Mouse (Mus musculus) cerebellum, adult 9-10 months (tissue): ENCODE results near the gene Rd3l.
"Not testable (repeated sequence)": the region's sequence is repeated elsewhere in the genome, so short reads cannot be mapped to it uniquely, and the experiment has no call there.

Experiments
- DNase-seq: peaks from one replicate; pipeline ENCODE4 v3.0.0; 2022

The Rd3l gene

GRCm38 (mm10) chr12:111963339-111963738 lies 17.8 kb downstream of the Rd3l start:
- no peak for DNase-seq

- DNase-seq, result peak; percentile 83
Measured at GRCm38 (mm10) chr12:111958101-111958865, 22.8 kb downstream of the Rd3l start.

DNA sequence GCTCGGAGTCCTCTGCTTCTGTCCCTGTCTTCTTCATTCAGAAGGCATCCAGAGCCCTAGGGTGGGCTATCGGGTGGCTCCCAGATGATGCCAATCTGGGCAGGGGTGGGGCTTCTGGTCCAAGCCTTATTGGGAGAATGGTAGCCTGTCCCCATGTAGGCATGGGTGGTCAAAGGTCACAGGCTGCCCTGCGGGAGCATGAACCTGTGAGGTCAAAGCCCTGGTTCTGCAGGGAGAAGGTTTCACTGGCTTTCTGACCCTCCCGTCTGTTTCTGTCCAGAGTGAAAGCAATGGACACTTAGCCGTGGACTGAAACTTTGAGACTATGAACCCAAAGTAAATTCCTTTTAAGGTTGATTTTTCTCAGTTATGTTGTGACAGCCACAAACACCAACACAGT lies 24.9 kb downstream of the Rd3l start:
- DNase-seq, result no peak

DNA sequence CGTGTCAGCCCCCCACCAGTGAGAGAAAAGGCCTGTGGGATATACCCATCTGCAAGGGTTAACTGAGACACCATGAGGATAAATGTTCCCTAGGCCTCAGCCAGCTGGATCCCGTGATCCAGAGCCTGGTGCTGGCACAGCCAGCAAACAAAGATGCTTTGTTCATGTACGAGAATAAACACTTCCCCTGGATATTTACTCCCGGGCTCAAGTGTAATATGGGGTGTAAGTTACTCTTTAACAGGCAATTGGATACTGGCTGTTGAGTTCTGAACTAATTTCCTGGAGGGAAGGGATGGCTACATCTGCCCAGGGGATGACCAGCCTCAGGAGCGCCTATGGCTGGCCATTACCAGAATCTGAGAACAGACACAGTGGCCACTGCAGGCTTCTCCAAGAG lies 29.4 kb downstream of the Rd3l start:
- no peak for DNase-seq

DNA sequence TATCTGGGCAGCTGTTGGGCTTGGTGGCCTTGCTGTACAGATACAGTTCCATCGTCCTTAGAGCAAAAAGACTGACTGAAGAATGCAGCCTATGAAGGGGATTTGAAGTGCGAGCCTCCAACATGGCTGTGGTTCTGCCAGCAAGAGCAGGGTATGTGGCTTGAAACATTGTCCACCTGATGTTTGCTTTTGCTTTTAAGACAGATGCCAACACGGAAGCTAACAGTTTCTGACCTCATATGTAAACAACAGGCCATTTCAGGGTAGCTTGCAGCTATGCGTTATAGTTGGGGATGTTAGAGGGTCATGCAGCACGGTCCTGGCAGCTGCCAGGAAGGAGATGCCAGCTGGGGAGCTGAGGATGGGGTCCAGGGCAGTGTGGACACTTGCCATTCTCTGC lies 30.6 kb downstream of the Rd3l start:
- DNase-seq, result no peak

DNA sequence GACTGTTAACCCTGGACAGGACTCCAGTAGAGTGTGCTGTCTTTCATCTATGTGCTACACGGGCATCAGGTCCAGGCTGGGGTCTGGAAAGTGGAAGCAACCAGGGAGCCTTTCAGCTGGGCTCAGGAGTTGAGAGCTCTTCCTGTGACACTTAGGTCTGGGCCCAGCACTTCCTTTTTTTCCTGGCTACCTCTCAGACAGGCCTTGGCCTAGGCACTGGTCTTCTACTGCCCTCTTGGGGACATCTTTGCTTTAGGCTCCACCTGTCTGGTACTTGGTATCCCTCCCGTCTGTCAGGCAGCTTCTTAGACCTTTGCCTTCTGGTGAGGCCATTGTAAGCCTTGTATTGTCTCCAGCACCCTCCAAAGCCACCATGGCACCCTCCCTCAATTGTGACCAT lies 34.4 kb downstream of the Rd3l start:
- DNase-seq, result peak; percentile 80

DNA sequence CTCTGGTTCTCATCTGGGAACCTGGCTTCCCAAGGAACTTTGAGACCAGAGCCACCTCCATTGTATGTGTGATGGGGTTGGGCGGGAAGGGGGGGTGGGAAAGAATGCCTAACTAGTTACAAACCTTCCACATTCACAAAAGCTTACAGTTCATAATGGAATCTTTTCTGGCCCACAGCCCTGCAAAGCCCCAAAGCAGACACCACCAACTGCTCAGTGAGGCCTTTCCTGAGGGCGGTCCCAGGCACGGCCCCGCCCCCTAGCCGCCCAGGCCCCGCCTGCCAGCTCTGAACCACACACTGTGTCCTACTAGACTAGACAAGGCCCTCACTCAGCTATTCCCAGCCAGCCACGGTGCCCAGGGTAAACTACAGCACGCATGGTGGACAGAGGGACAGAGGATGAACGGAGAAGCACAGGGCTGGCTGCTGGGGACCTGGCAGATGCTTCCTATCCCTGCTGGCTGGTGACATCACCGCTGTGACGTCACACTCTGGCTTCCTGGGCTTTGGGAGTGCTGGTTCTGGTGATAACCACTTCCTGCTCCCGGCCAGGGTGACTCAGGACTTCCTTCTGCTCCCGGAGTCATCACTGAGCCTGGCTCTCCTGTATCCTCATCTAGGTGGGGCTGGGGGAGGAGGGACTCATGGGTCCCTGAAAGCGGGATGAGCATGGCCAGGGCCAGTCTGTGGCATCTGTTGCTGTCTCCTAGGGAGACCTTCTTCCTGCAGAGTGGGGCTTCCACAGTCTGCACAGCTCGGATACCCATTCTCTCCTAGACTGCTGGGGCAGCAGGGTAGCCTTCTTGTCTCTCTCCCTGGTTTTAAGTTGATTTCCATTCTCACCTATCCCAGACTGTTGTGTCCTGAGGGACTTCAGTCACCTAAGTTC lies 35.1 kb downstream of the Rd3l start:
- DNase-seq, result not testable (repeated sequence)

GRCm38 (mm10) chr12:111945115-111945514 lies 36.0 kb downstream of the Rd3l start:
- no peak for DNase-seq

DNA sequence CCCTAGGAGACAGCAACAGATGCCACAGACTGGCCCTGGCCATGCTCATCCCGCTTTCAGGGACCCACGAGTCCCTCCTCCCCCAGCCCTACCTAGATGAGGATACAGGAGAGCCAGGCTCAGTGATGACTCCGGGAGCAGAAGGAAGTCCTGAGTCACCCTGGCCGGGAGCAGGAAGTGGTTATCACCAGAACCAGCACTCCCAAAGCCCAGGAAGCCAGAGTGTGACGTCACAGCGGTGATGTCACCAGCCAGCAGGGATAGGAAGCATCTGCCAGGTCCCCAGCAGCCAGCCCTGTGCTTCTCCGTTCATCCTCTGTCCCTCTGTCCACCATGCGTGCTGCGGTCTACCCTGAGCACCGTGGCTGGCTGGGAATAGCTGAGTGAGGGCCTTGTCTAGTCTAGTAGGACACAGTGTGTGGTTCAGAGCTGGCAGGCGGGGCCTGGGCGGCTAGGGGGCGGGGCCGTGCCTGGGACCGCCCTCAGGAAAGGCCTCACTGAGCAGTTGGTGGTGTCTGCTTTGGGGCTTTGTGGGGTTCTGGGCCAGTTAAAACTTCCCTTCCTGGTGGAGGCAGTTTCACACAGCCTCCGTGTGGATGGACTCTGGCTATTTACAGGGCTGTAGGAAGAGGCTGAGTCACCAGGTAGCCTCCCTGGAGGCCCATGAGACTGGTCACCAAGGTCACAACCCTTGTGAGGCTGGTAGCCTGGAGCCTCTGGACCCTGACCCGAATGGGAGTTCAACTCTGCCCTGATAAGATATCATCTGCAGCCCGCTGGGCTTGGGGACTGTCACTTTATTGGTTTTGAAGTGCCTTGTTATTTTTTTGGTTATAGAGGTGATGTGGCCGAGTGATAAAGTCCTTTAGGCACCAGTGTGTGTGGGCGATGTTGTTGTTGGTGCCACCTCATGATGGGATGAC lies 36.8 kb downstream of the Rd3l start:
- not testable (repeated sequence) for DNase-seq

GRCm38 (mm10) chr12:111943421-111944064 lies 37.6 kb downstream of the Rd3l start:
- no peak for DNase-seq

DNA sequence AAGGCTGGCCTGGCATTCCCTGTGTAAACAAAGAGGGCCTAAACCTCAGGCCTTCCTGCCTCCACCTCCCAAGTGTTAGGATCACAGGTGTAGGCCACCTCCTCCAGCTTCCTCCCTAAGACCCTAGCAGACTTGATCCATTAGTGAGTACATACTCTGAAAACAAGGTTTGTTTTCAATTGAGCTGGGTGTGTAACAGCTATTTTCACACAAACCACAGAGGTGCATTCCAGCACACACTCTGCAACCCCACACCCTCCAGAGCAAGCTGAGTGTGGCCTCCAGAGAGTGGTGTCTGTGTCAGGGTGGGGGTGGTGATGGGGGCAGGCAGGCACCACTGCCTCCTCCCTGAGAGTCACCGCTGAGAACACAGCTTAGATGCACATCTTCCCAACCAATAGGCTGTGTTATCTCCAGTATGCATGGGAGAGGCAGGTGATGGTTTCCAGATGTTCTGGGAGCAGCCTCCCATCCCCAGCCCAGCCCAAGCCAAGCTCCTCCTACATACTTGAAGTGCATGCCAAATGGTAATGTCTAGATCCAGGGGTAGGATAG lies 42.4 kb downstream of the Rd3l start:
- DNase-seq, result no peak

GRCm38 (mm10) chr12:111936706-111937550 lies 44.2 kb downstream of the Rd3l start:
- no peak for DNase-seq

DNA sequence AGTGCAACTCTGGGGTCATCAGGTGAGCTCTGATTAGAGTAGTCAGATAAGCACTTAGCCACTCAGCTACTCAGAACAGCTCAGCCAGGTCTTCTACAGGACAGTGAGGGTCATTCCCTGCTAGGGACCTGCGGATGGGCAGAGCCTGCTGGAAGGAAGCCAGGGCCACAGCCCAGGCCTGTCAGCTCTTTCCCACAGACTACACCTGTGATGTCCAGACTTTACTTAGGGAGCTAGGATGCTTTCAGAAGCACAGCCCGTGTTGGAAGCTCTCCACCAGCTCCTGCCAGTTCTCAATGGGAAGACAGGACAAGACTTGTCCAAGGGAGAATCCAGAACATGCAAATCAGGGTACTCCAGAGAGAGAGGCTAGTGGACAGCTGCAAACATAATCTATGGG lies 47.1 kb downstream of the Rd3l start:
- DNase-seq, result no peak

DNA sequence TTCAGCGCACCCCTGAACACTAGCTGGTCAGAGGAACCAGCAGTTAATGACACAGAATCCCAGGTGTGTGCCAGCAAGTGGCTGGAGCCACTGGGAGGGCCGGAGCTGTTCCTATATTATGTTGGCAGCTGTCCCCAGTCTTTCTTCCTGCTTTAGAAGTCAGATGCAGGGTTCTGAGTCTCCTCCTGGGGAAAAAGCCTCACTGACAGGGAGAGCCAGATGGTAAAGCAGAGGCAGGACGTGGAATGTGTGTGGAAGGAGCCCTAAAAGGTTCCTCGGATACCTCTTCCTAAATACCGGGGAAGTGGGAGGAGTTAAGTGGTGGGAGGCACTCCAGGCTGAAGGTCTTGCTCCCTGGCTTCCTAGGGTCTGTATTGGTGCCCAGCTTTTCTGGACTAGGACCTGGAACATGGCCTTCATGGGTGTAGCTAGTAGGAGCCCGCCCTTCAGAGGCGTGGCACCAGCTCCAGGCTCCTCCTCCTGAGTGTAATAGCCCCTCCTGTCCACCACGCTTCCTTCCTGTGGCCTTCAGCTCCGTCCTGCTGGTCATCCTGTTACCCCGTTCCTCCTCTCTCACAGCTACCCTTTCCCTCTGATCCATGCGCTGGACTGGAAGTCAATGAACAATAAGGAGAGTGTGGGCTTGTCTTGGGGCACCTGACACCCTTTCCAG lies 47.9 kb downstream of the Rd3l start:
- no peak for DNase-seq

- DNase-seq, result no peak
Measured at GRCm38 (mm10) chr12:111932513-111932912, 48.6 kb downstream of the Rd3l start.

GRCm38 (mm10) chr12:111931411-111932025 lies 49.6 kb downstream of the Rd3l start:
- no peak for DNase-seq
